Mouse (Mus musculus): ENCODE measurements at regions not wholly inside any gene's neighbourhood (a gene's known extent, or its start where the extent isn't known, plus 50 kb on each side); places are given as distances from the start of the nearest gene placed in this dataset.

DNA sequence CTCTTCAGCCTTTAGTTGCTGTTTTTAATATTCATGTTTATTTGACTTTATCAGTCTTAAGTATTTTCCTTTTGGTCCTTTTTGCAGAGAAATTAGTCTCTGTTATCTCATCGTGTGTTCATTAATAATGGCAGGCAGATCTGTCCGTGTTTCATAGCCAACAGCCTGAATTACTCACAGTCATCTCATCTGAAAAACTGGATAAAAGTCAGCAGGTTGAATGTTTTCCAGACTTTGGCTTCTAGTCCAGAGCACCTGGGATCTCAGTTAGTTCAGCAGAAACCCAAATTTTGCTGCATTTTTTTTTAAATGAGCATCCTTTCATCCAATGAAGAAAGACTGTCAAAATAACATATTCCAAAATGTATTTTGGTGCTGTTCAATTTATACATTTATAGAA is 224.3 kb downstream of the Btg1 start:
- TF ChIP-seq CTCF (IDR thresholded peaks at IDR 0.05; ENCODE audit: low read depth) (no peak), EP300 (IDR thresholded peaks at IDR 0.05; ENCODE audit: low read depth) (no peak)

Data from liver, embryonic 14.5 days (tissue).